Mouse (Mus musculus) monocyte, adult 5-6 weeks (primary cell): ENCODE data around the gene Sephs1. TPM values are rescaled to one million over a fixed set of nuclear protein-coding genes. Genes with fewer than 3 reads are reported as not detected.
"Not testable (repeated sequence)": the region's sequence is repeated elsewhere in the genome, so short reads cannot be mapped to it uniquely, and the experiment has no call there.

ENCODE experiments used
- ATAC-seq: fragments of 153-309, 156-312 bp; replicated peaks from 2 replicates; pipeline ENCODE4 v1.8.0; 2017; ENCODE audit warnings: mild to moderate bottlenecking; ENCODE audit not compliant: low TSS enrichment, insufficient number of reproducible peaks, severe bottlenecking, poor library complexity, low FRiP score
- total RNA-seq: library from RNA; stranded (forward); fragments of 200-1000, 200-491, 200-594 nt; gene quantifications from 3 replicates; pipeline ENCODE4 v1.2.3, GENCODE M21; 2017

Sephs1 gene
- total RNA-seq, 1 experiment from 2014 or later: 21.2 TPM

DNA sequence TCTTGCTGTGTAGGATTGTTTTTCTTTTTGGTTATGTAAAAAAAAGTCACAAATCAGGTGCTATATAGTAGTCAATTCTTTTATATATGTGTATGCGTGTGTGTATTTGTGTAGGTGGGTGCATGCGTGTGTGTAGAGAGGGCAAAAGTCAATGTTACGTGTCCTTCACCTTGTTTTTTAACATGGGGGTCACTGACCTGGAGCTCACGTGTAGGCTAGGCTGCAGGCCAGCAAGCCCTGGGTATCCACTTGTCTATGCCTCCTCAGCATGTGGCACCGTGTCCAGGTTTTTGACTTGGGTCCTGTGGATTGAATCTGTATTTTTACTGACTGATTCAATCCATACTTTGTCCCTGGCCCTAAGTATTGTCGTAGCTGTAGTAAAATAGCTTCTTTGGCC lies 19.3 kb downstream of the Sephs1 start:
- no peak for ATAC-seq

DNA sequence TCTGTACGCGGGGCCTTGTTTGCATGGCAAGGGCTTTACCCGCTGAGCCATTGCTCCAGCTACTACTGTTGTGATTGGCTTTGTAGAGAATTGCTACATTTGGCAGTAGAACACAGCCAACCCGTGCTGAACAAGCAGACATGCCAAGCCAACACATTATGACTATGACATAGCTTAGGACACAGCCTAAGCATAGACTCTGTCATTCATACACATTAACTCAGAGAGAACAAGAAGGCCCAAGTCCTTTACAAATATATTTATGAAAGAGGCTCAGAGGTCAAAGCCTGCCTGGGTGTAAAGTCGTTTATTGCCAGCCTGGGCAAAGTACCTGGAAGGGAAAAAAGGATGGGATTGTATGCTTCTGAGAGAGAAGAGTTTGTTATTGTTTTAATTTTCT lies 21.0 kb downstream of the Sephs1 start:
- ATAC-seq: no peak

- ATAC-seq: no peak
These were observed 25.8 kb downstream of the Sephs1 start for GRCm38 (mm10) chr2:4907120-4907519.

GRCm38 (mm10) chr2:4907916-4908315 lies 26.6 kb downstream of the Sephs1 start:
- no peak for ATAC-seq

DNA sequence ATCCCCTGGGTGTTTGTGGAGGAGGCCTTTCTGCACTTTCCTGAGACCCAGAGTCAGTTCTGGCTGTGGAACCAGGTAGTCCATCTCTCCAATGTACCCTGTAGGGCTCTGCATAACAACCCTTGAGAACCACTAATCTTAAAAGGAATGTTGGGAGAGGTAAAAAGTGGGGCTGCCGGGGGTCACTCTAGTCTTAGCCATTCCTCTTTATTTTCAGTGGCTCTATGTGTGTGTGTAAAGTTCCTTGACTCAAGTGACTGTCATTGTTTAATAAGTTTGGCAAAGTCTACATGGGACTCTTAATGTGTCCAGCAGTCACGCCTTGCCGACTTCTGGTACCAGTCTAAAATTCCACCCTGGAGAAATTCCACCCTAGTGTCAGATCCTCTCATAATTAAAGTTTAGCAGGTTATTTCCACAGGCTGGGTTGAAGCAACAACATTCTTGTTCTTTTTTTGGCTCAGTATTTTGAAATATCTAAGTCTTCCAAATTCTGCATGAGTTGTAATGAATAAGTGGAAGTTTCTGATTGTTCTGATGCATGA lies 27.5 kb downstream of the Sephs1 start:
- no peak for ATAC-seq

GRCm38 (mm10) chr2:4909909-4910308 lies 28.5 kb downstream of the Sephs1 start:
- ATAC-seq: no peak

DNA sequence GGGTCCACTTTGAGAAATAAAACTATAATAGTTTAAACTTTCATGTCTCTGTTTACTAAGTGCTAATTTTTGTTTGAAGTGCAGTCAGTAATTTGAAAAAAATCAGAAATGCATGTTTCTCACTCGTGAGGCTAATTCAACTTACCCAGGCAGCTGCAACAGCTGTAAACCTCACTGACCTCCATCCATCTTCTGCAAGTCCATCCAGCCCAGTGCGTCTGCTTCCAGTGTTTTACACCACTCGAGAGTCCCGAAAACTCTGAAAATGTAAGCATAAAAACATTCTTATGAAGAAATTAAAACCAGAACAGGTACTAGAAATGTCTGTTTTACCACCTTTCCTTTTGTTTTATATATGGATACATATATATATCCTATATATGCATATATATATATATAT lies 29.2 kb downstream of the Sephs1 start:
- ATAC-seq: no peak

DNA sequence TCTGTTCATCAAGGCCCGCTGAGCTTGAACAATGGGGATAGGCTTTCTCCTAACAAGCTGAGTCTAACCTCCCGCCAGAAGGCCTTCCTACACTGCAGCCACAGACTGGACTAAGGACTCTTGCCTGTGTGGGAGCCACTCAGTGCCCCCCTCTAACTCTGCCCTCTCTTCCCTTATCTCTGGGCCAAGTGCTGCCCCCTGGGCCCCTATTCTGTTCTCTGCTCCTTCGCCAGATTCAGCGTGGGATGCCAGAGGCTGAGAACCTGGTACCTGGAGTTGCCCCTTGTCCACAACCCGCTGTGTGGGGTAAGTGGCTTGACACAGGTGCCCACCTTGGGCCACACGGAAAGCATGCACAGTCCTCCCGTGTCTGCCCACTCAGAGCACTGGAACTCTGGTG lies 32.6 kb downstream of the Sephs1 start:
- ATAC-seq: no peak

- no peak for ATAC-seq
These were observed 34.7 kb downstream of the Sephs1 start for GRCm38 (mm10) chr2:4916037-4916436.

DNA sequence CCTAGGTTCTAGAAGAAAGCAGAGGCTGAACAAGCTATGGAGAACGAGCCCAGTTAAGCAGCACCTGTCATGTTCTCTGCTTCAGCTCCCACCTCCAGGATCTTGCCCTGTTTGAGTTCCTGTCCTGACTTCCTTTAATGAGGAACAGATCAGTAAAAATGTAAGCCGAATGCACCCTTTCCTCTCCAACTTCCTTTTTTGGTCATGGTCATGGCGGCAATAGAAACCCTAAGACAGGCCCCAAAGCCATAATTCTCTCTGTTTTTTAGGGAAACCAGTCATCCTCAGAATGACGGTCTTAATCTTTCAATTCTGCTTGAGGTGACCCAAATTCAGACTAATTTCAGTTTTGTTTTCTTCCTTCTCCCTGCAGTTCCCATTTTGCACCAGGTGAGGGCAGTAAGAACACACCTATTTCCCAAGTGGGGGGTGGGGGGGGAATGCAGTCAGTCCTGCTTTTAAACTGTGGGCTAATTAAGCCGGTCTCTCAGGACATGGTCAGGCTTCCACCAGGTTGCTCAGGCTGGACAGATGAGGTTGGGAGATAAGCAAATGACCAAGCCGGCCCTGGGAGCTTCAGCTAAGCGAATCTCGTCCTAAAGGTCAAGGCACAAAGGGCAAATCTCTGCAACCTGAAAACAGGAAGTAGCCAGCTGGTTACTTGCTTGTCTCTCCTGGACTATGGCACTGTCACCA lies 36.1 kb downstream of the Sephs1 start:
- peak; percentile 61 for ATAC-seq

GRCm38 (mm10) chr2:4918860-4919739 lies 37.7 kb downstream of the Sephs1 start, which contains the start of gene Phyh:
Phyh (plus strand) TSS chr2:4919019.
- ATAC-seq: peak; percentile 76

GRCm38 (mm10) chr2:4921019-4921418 lies 39.7 kb downstream of the Sephs1 start:
- ATAC-seq: no peak

DNA sequence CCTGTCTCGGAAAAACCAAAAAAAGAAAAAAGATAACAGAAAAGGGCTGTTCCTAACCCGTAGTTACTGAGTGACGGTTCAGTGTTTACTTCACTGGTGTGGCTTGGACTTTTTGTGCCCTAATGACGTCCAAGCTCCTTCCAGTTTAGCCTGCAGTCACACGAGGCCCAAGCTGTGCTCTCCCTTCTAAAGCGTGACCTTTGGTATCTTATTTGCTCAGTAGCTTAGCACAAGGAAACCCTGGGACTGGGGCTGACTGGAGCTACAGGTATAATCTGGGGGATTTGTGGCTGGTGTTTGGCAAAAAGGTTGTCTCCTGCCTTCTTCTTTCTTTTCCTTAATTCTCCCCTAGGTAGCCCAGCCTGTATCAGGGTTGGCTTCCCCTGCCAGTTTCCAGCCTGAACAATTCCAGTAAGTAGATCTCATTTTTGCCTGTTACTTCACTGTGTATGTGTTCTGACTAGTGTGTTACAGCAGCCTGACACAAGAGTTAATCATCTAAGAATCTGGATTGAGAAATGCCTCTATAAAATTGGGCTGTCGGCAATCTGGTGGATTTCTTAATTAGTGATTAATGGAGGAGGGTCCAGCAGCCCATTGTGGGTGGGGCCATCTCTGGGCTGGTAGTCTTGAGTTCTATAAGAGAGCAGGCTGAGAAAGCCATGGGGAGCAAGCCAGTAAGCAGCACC lies 41.3 kb downstream of the Sephs1 start:
- no peak for ATAC-seq

DNA sequence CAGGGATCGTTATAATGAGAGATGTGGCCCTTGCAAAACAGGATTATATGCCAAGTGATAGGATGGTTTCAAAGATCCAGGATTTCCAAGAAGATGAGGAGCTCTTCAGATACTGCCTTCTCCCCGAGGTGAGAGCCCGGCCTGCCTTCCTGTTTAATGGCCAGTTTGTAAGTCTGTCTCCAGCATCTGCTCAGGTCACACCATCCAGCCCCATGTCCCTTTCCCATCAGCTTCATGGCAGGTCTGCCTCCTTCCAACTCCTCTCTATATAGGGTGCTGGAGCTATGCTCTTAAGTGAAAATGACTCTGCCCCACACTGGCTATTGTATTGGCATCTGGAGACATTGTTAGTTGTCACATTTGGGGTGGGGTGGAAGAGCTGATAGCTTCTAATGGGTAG lies 46.0 kb downstream of the Sephs1 start:
- no peak for ATAC-seq

GRCm38 (mm10) chr2:4929230-4929629 lies 47.9 kb downstream of the Sephs1 start:
- peak; percentile 61 for ATAC-seq

GRCm38 (mm10) chr2:4934516-4934915 lies 53.2 kb downstream of the Sephs1 start:
- no peak for ATAC-seq

- ATAC-seq: no peak
These were observed 56.6 kb downstream of the Sephs1 start for GRCm38 (mm10) chr2:4937931-4938330.

GRCm38 (mm10) chr2:4940861-4941260 lies 59.5 kb downstream of the Sephs1 start:
- no peak for ATAC-seq

DNA sequence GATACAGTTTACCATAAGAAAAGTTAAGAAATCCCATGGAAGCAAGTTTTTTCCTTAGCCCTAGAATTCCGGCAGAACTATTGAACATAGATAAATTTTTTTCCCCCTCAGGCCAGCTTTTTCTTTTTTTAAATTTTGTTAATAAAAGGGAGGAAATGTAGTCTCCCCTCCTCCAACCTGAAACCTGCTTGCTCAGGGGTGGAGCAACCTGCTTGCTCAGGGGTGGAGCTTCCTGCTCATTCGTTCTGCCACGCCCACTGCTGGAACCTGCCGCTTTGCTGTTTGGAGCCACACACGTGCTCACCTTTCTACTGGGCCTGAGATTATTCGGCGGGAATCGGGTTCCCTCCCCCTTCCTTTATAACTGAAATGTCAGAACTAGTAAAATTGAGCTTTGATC lies 68.3 kb downstream of the Sephs1 start:
- not testable (repeated sequence) for ATAC-seq
